Mouse (Mus musculus) ES-Bruce4 (cell line): ENCODE data around the gene Med7. TPM values are rescaled to one million over a fixed set of nuclear protein-coding genes. Genes with fewer than 3 reads are reported as not detected.

Experiments
- H3K27ac ChIP-seq: 2 replicates; pipeline ENCODE4 v1.5.1; 2012; ENCODE audit warnings: low read length, inconsistent platforms; ENCODE audit not compliant: insufficient read depth
- H3K27me3 ChIP-seq: 2 replicates; pipeline ENCODE4 v1.6.1; 2012; ENCODE audit warnings: mild to moderate bottlenecking, low read length, inconsistent platforms; ENCODE audit not compliant: control insufficient read depth, poor library complexity, insufficient read depth, severe bottlenecking
- H3K36me3 ChIP-seq: 2 replicates; pipeline ENCODE4 v1.6.1; 2012; ENCODE audit warnings: inconsistent platforms, mild to moderate bottlenecking, low read length, moderate library complexity; ENCODE audit not compliant: control insufficient read depth, poor library complexity, insufficient read depth, severe bottlenecking
- H3K4me1 ChIP-seq: one replicate; pipeline ENCODE4 v1.8.1; 2011; ENCODE audit warnings: low read length; ENCODE audit not compliant: control insufficient read depth, insufficient read depth
- H3K4me3 ChIP-seq: 2 replicates; pipeline ENCODE4 v1.5.1; 2011; ENCODE audit warnings: low read depth, mild to moderate bottlenecking, low read length
- H3K9ac ChIP-seq: 2 replicates; pipeline ENCODE4 v1.6.1; 2012; ENCODE audit warnings: low read depth, mild to moderate bottlenecking, inconsistent platforms; ENCODE audit not compliant: poor library complexity, severe bottlenecking
- H3K9me3 ChIP-seq: replicated peaks from 2 replicates; pipeline ENCODE4 v1.6.1; 2012; ENCODE audit warnings: mild to moderate bottlenecking, low read length, inconsistent platforms; ENCODE audit not compliant: control insufficient read depth, poor library complexity, insufficient read depth, severe bottlenecking
- CTCF ChIP-seq: IDR thresholded peaks from one replicate; pipeline ENCODE4 v1.8.1; 2011; ENCODE audit warnings: low read depth, low read length
- EP300 ChIP-seq: IDR thresholded peaks from 2 replicates; pipeline ENCODE4 v1.6.1; 2011; ENCODE audit warnings: low read depth, low read length; ENCODE audit not compliant: insufficient read depth
- POLR2A ChIP-seq: IDR thresholded peaks from one replicate; pipeline ENCODE4 v1.8.1; 2011; ENCODE audit warnings: low read length; ENCODE audit not compliant: insufficient read depth
- polyA plus RNA-seq: library from polyadenylated mRNA; stranded (reverse); fragments of >200 nt; gene quantifications from 2 replicates; pipeline ENCODE4 v1.2.4, GENCODE M21; 2011; ENCODE audit warnings: low read depth; ENCODE audit not compliant: missing spikeins, insufficient read depth, insufficient read length

The Med7 gene
- polyA plus RNA-seq, 1 experiment, result 48.6 TPM

DNA sequence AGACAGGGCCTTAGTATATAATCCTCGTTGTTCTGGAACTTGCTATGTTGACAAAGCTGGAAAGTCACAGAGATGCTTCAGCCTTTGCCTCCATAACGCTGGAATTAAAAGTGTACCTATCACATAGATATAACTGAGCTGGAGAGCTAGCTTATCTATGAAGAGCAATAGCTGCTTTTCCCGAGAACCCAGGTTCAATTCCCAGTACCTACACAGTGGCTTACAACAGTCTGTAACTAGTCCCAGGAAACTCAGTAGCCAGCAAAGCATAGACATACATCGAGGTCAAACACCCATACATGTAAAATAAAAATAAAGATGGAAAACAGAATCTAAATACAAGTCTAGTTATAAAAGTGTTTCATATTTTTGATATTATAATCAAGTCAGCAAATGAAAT, 38.3 kb upstream of the Med7 start:
- Histone ChIP-seq H3K36me3 (no peaks in the 10 kb centered on the region), H3K27me3 (no peaks in the 10 kb centered on the region), H3K4me1 (no peaks in the 10 kb centered on the region), H3K9ac (no peak overlapping the region), H3K27ac (no peak overlapping the region), H3K9me3 (no peaks in the 10 kb centered on the region), H3K4me3 (no peak overlapping the region)
- TF ChIP-seq EP300 (no peak), POLR2A (no peak), CTCF (no peak)

DNA sequence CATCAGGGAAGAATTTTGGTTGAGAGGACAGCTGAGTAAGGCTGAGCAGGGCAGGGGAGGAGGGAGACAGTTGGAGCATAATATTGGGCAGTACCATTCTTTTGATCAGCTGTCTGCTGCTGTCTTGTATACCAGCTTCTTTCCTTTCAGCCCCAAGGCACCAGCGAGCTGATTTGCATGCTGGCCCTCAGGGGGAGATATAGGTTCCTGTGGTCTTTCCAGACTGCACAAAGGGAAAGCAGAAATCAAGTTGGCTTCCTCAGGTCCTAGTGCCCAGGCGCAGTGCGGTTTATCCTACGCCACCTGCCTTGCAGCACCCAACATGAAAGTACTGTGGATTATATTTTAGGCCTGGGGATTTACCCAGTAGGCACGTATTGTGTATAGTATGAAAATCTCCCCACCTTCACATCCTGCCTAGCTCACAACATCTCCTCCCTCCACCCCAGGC, 37.8 kb upstream of the Med7 start:
- Histone ChIP-seq H3K4me3 (no peak overlapping the region), H3K27me3 (no peaks in the 10 kb centered on the region), H3K4me1 (no peaks in the 10 kb centered on the region), H3K36me3 (no peaks in the 10 kb centered on the region), H3K27ac (no peak overlapping the region), H3K9ac (no peak overlapping the region), H3K9me3 (no peaks in the 10 kb centered on the region)
- TF ChIP-seq POLR2A (no peak), CTCF (no peak), EP300 (no peak)

DNA sequence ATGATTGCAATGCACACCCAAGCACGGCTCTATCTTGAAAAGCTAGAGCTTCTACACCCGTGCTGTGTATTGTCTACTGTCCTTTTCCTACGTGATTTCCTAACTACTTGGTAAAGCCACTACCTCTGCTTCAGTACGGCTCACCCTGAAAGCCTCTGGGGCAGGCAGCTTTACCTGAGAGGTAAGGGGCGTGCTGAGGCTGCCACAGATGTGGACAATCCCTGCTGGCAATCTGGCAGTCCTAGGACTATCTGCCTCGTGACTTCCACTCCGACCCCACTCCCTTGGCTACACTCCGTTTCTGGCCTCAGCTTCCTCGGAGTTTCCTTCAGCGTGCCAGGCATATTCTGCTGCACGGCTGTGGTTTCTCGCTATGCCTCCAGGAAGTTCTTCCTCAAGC, 35.2 kb upstream of the Med7 start:
- Histone ChIP-seq H3K4me3 (no peak overlapping the region), H3K27me3 (no peaks in the 10 kb centered on the region), H3K9ac (no peak overlapping the region), H3K36me3 (no peaks in the 10 kb centered on the region), H3K27ac (no peak overlapping the region), H3K4me1 (no peaks in the 10 kb centered on the region), H3K9me3 (no peaks in the 10 kb centered on the region)
- TF ChIP-seq CTCF, result no peak
- TF ChIP-seq EP300, result no peak
- TF ChIP-seq POLR2A, result no peak

DNA sequence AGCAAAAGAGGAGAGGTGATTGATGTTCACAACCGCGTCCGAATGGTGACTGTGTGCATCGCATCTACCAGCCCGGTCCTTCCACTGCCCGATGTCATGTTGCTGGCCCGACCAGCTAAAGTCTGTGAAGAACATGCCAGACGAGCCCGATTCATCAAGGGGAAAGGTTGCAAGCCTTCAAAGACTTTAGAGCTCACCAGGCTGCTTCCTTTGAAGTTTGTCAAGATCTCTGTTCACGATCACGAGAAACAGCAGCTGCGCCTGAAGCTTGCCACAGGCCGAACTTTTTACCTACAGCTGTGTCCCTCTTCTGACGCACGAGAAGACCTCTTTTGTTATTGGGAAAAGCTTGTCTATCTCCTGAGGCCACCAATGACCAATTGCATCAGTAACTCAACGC, 31.7 kb upstream of the Med7 start:
- Histone ChIP-seq H3K27ac (no peak overlapping the region), H3K9ac (no peak overlapping the region), H3K4me1 (no peaks in the 10 kb centered on the region), H3K9me3 (no peaks in the 10 kb centered on the region), H3K27me3 (no peaks in the 10 kb centered on the region), H3K4me3 (no peak overlapping the region), H3K36me3 (no peaks in the 10 kb centered on the region)
- TF ChIP-seq EP300 (no peak), CTCF (no peak), POLR2A (no peak)

DNA sequence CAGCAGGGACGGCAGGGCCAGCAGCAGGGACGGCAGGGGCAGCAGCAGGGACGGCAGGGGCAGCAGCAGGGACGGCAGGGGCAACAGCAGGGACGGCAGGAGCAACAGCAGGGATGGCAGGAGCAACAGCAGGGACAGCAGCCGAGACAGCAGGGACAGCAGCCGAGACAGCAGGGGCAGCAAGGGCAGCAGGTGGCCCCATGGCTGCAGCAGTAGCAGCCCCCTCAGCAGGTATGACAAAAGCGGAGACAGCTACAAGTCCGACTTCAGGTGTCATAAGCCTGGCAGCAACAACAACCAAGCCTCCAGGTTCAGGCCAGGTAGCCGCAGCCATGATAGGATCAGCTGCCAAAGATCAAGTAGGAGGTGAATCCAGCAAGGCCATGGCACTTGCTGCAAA, 30.0 kb upstream of the Med7 start:
- no peaks in the 10 kb centered on the region for H3K36me3 ChIP-seq

DNA sequence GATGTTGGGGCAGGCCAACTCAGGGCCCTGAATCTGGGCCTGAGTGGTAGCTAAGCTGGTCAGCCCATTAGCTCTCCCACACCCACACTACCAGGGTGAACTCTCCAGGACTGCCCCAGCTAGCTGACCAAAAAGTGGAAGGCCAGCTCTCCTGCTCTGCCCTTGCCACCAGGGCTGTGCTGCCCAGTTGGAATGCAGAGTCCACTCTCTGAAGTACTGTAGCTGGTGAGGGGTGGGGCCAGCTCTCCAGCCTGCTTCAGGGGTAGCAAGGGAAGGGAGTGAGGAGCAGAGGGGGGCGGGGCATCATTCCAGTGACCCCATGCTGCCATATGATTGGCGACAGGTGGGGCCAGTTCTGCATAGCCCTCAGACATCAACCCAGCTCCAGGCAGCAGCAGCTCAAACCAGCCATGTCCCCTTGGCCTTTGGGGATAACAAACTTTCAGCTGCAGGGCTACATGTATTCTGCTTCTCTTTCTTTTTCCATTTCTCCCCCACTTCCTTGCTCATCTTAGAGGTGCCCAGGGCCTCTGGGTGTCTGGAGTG, 26.6 kb upstream of the Med7 start:
- Histone ChIP-seq H3K36me3 (no peaks in the 10 kb centered on the region), H3K27ac (no peak overlapping the region), H3K4me3 (no peak overlapping the region), H3K27me3 (no peaks in the 10 kb centered on the region), H3K4me1 (peaks cover 2% of the 10 kb centered on the region), H3K9me3 (0 out of 2 replicates have a peak, but pooled peaks cover 1% of the 10 kb centered on the region), H3K9ac (no peak overlapping the region)
- no peak for TF ChIP-seq EP300
- TF ChIP-seq POLR2A, result no peak
- TF ChIP-seq CTCF, result no peak

More for the DNA sequence above, 30.0 kb upstream of the Med7 start:
- Histone ChIP-seq H3K4me3 (no peak overlapping the region), H3K9me3 (no peaks in the 10 kb centered on the region), H3K9ac (no peak overlapping the region), H3K4me1 (peaks cover 2% of the 10 kb centered on the region), H3K27me3 (no peaks in the 10 kb centered on the region), H3K27ac (no peak overlapping the region)
- TF ChIP-seq EP300 (no peak), CTCF (no peak), POLR2A (no peak)
